Mouse (Mus musculus) urinary bladder, postnatal 25 days (tissue): ENCODE results near the gene Pot1b.

Experiments
- DNase-seq: peaks from one replicate; pipeline ENCODE4 v3.0.0; 2022; ENCODE audit warnings: low spot score

The Pot1b gene

GRCm38 (mm10) chr17:55711984-55712811, at the start of gene Pot1b:
Pot1b (minus strand) TSS chr17:55712628.
- peak; percentile 96 for DNase-seq

GRCm38 (mm10) chr17:55751170-55751569, 38.7 kb upstream of the Pot1b start:
- no peak for DNase-seq

- no peak for DNase-seq
These were observed 37.4 kb upstream of the Pot1b start, which contains the start of gene Adgre4 for GRCm38 (mm10) chr17:55749786-55750185. Adgre4 (plus strand) TSS chr17:55749984.

- DNase-seq: no peak
These were observed 24.2 kb upstream of the Pot1b start for GRCm38 (mm10) chr17:55736675-55737074.

- DNase-seq: no peak
These were observed 13.8 kb upstream of the Pot1b start for GRCm38 (mm10) chr17:55726193-55726592.

GRCm38 (mm10) chr17:55722250-55722649, 9.8 kb upstream of the Pot1b start:
- no peak for DNase-seq

GRCm38 (mm10) chr17:55721270-55721669, 8.8 kb upstream of the Pot1b start:
- no peak for DNase-seq

GRCm38 (mm10) chr17:55702865-55703264, 9.6 kb downstream of the Pot1b start:
- no peak for DNase-seq

- DNase-seq: peak; percentile 67
These were observed 10.1 kb downstream of the Pot1b start for GRCm38 (mm10) chr17:55702161-55702820.

- no peak for DNase-seq
These were observed 13.0 kb downstream of the Pot1b start for GRCm38 (mm10) chr17:55699388-55699787.

- DNase-seq: no peak
These were observed 51.3 kb downstream of the Pot1b start for GRCm38 (mm10) chr17:55661099-55661498.

GRCm38 (mm10) chr17:55625092-55625491, 87.3 kb downstream of the Pot1b start, which contains the start of gene Vmn2r118:
Vmn2r118 (minus strand) TSS chr17:55625192.
- no peak for DNase-seq
